Mouse (Mus musculus) ES-Bruce4 (cell line): ENCODE results near the gene Myo18a.

Source experiments
- EP300 ChIP-seq: IDR thresholded peaks from 2 replicates; pipeline ENCODE4 v1.6.1; 2011; ENCODE audit warnings: low read depth, low read length; ENCODE audit not compliant: insufficient read depth
- POLR2A ChIP-seq: IDR thresholded peaks from one replicate; pipeline ENCODE4 v1.8.1; 2011; ENCODE audit warnings: low read length; ENCODE audit not compliant: insufficient read depth

- no peak for TF ChIP-seq POLR2A
- peak; percentile 85; the same call in 1 of the 2 replicates for TF ChIP-seq EP300
Measured at GRCm38 (mm10) chr11:77906747-77907174, 143.7 kb downstream of the Myo18a start.
